1 mouse cellular context compared by ENCODE assay signal in the genomic region with DNA sequence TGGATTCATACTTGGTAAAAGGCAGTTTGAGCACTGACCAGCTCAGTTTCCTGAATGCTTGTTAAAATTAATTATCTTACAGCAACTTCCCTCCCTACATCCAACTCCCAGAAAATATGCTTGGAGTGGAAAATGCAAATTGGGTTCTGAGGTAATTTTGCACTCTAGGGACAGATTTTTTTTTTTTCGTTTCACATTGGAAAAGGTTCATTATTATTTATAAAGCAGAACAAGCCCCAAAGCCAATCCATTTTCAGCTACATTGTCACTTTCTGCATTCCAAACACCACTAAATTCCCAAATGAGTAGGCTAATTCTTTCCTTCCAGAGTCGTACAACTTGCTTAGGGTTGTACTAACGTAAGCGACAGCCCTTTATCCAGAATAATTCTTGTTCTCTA.
A peak's percentile ranks its signal among the peaks of the same experiment; 100 is the strongest.
TF ChIP-seq lines count a peak whose summit lies in the region.

No protein-coding gene starts in this region.

TF ChIP-seq in CH12.LX, 34 proteins besides CTCF, POLR2A, EP300 and RAD21:
- TF ChIP-seq GABPA (IDR thresholded peaks at IDR 0.05; ENCODE audit: insufficient replicate concordance, low read depth, low read length), result no peak
- TF ChIP-seq SIN3A (IDR thresholded peaks at IDR 0.05; ENCODE audit: low read length), result no peak
- TF ChIP-seq TBP (conservative IDR thresholded peaks at IDR 0.05; ENCODE audit: low read depth, low read length), result no peak
- no peak for TF ChIP-seq ZMIZ1 (IDR thresholded peaks at IDR 0.05; ENCODE audit: low read depth, low read length)
- peak; percentile 66 for TF ChIP-seq ZNF384 (IDR thresholded peaks at IDR 0.05; ENCODE audit: low read depth, low read length)
- TF ChIP-seq TCF12 (IDR thresholded peaks at IDR 0.05; ENCODE audit: low read depth, low read length), result no peak
- no peak for TF ChIP-seq PAX5 (IDR thresholded peaks at IDR 0.05; ENCODE audit: low read length)
- TF ChIP-seq CHD2 (IDR thresholded peaks at IDR 0.05; ENCODE audit: low read length), result no peak
- TF ChIP-seq CHD1 (IDR thresholded peaks at IDR 0.05; ENCODE audit: low read depth, low read length), result no peak
TF ChIP-seq in CH12.LX: peak in this region for 1.
